Mouse (Mus musculus) C2C12 (cell line): ENCODE measurements around the gene Hcar1.

Experiments
- CEBPB ChIP-seq: IDR thresholded peaks from one replicate; pipeline ENCODE4 v1.6.1; 2011; ENCODE audit warnings: low read depth, mild to moderate bottlenecking, control low read depth, moderate library complexity
- CTCF ChIP-seq: IDR thresholded peaks from one replicate; pipeline ENCODE4 v1.5.1; 2011; ENCODE audit not compliant: control insufficient read depth, insufficient read depth, insufficient read length
- MAX ChIP-seq: IDR thresholded peaks from one replicate; pipeline ENCODE4 v1.6.1; 2011; ENCODE audit warnings: mild to moderate bottlenecking, control low read depth
- MYOD1 ChIP-seq: IDR thresholded peaks from one replicate; pipeline ENCODE4 v1.6.1; 2011; ENCODE audit warnings: low read depth; ENCODE audit not compliant: control insufficient read depth, insufficient read length
- MYOG ChIP-seq: IDR thresholded peaks from one replicate; pipeline ENCODE4 v1.6.1; 2011; ENCODE audit not compliant: control insufficient read depth, insufficient read length; ENCODE audit errors: extremely low read depth
- USF1 ChIP-seq: IDR thresholded peaks from one replicate; pipeline ENCODE4 v1.6.1; 2011; ENCODE audit warnings: low read depth, mild to moderate bottlenecking, control low read depth, moderate library complexity

DNA sequence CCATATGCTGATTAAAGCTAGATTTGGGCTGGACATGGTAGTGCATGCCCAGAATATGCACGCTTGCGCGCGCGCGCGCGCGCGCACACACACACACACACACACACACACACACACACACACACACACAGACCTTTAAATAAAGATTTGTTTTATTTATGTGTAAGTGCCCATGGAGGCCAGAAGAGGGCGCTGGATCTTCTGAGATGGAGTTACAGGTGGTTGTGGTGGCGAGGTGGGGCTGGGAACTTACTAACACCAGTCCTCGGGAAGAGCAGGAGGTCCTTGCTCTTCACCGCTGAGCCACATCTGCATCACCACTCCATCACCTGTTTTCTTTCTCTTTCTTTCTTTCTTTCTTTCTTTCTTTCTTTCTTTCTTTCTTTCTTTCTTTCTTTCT is 958 bp upstream of the Hcar1 start:
- TF ChIP-seq CEBPB: no peak
- TF ChIP-seq CTCF: no peak
- no peak for TF ChIP-seq USF1
- TF ChIP-seq MYOD1: no peak
- TF ChIP-seq MAX: no peak
- no peak for TF ChIP-seq MYOG
